Mouse (Mus musculus): Measurements from ENCODE around the gene Hyal1. TPM values are rescaled to one million over a fixed set of nuclear protein-coding genes. Genes with fewer than 3 reads are reported as not detected.
"Not testable (repeated sequence)": the region's sequence is repeated elsewhere in the genome, so short reads cannot be mapped to it uniquely, and the experiment has no call there.

Hyal1 gene
- polyA plus RNA-seq, 1 experiment from 2014 or later = 10.1 TPM

DNA sequence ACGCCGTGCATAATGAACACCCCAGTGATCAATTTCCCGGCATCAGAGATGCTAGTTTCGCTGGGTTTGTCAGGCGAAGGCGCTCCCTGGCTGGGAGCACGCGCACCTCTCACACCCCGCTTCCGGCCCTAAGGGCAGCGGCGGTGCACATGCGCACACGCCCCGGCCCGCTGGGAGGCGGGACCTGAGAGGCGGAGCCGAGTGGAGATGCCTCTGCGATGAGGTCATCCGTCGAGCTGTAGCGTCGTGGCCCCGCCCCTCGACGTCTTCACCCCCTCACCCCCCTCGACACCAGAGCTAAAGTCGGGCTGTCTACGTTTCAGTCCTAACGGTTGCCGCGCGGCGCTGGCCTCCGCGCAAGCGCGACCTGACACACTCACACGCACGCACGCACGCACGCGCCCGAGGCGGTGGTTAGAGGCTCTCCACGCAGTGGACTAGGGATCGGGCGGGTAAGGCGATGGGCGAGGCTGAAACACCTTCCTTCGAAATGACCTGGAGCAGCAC lies 22.4 kb upstream of the Hyal1 start:
- WGBS = under 1% methylated on average over 53 of the region's 53 CpGs
- peak; percentile 90 for ATAC-seq (ENCODE audit: low read depth)
- Histone ChIP-seq H3K9me3 (ENCODE audit: control insufficient read depth, low read length) (no peaks in the 10 kb centered on the region), H3K27me3 (ENCODE audit: control insufficient read depth, insufficient read depth, low read depth, low read length) (no peaks in the 10 kb centered on the region), H3K9ac (ENCODE audit: low read length) (peak overlapping the region; percentile 91), H3K4me1 (replicated peaks; ENCODE audit: control insufficient read depth, insufficient read depth, low read length) (peaks cover 46% of the 10 kb centered on the region), H3K36me3 (ENCODE audit: control insufficient read depth, insufficient read depth, low read length) (peaks cover 19% of the 10 kb centered on the region), H3K4me3 (ENCODE audit: low read length) (peak overlapping the region; percentile 83), H3K4me2 (ENCODE audit: low read depth, low read length) (peak overlapping the region; percentile 91), H3K27ac (ENCODE audit: low read length) (peak overlapping the region; percentile 99)

DNA sequence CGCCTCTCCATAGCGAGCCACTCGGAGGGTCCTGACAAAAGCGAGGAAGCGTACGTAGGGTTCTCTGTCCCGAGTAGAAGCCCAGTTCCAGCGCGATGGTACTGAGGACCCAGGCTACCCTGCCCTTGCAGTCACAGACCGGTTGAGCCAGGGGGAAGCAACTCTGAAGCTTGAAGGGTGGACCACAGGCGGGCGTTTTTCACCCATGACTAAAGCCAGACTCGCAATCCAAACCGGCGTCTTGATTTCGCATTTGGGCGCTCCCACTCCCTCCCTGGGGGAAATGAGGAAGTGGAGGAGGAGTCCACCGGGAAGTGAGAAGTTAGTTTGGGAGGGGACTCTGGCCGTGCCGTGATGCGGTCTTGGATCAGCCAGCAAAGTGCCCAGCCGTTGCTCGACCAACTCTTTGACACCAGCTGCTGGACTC lies 21.7 kb upstream of the Hyal1 start:
- Histone ChIP-seq H3K27ac (ENCODE audit: low read length) (peak overlapping the region; percentile 99), H3K36me3 (ENCODE audit: control insufficient read depth, insufficient read depth, low read length) (peaks cover 20% of the 10 kb centered on the region), H3K27me3 (ENCODE audit: control insufficient read depth, insufficient read depth, low read depth, low read length) (no peaks in the 10 kb centered on the region), H3K4me1 (replicated peaks; ENCODE audit: control insufficient read depth, insufficient read depth, low read length) (peaks cover 46% of the 10 kb centered on the region), H3K9ac (ENCODE audit: low read length) (peak overlapping the region; percentile 91), H3K9me3 (ENCODE audit: control insufficient read depth, low read length) (no peaks in the 10 kb centered on the region), H3K4me3 (ENCODE audit: low read length) (peak overlapping the region; percentile 83), H3K4me2 (ENCODE audit: low read depth, low read length) (peak overlapping the region; percentile 91)
- peak; percentile 15 for ATAC-seq (ENCODE audit: low read depth)
- under 1% methylated on average over 23 of the region's 23 CpGs for WGBS

- Histone ChIP-seq H3K9ac (ENCODE audit: low read length) (peak overlapping the region; percentile 91), H3K27me3 (ENCODE audit: control insufficient read depth, insufficient read depth, low read depth, low read length) (no peaks in the 10 kb centered on the region), H3K4me1 (replicated peaks; ENCODE audit: control insufficient read depth, insufficient read depth, low read length) (peaks cover 43% of the 10 kb centered on the region), H3K9me3 (ENCODE audit: control insufficient read depth, low read length) (no peaks in the 10 kb centered on the region), H3K4me2 (ENCODE audit: low read depth, low read length) (peak overlapping the region; percentile 91), H3K27ac (ENCODE audit: low read length) (peak overlapping the region; percentile 99), H3K4me3 (ENCODE audit: low read length) (peak overlapping the region; percentile 83), H3K36me3 (ENCODE audit: control insufficient read depth, insufficient read depth, low read length) (peaks cover 22% of the 10 kb centered on the region)
- no peak for ATAC-seq (ENCODE audit: low read depth)
- 30% methylated on average over 2 of the region's 2 CpGs for WGBS
Observed at GRCm38 (mm10) chr9:107555701-107556100, 21.0 kb upstream of the Hyal1 start.

- ATAC-seq (ENCODE audit: low read depth) = no peak
- Histone ChIP-seq H3K36me3 (ENCODE audit: control insufficient read depth, insufficient read depth, low read length) (peaks cover 28% of the 10 kb centered on the region), H3K4me3 (ENCODE audit: low read length) (peak overlapping the region; percentile 83), H3K4me2 (ENCODE audit: low read depth, low read length) (peak overlapping the region; percentile 91), H3K4me1 (replicated peaks; ENCODE audit: control insufficient read depth, insufficient read depth, low read length) (peaks cover 38% of the 10 kb centered on the region), H3K27me3 (ENCODE audit: control insufficient read depth, insufficient read depth, low read depth, low read length) (no peaks in the 10 kb centered on the region), H3K9ac (ENCODE audit: low read length) (peak overlapping the region; percentile 91), H3K9me3 (ENCODE audit: control insufficient read depth, low read length) (no peaks in the 10 kb centered on the region), H3K27ac (ENCODE audit: low read length) (no peak overlapping the region)
- WGBS = 53% methylated on average over 3 of the region's 3 CpGs
Observed at GRCm38 (mm10) chr9:107556346-107556745, 20.4 kb upstream of the Hyal1 start.

DNA sequence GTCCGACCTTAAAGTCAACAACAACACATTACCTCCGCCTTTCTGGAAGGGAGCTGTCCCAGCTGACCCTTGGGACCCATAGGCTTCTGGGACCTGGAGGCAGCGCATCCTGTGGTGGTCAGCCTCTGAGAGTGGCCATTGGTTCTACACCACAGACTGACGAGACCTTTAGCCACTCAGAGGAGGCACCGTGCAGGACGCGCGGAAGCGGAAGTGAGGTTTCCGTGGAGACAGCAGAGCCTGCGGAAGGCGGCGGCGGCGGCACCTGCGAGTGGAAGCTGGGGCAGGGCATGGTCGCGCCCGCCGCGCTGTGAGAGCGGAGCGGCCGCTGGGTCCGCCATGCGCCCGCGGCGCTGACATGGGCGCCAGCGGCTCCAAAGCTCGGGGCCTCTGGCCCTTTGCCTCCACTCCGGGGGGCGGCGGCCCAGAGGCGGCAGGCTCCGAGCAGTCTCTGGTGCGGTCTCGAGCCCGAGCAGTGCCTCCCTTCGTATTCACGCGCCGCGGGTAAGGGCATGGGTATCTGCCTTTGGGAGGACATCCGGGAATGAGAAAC lies 13.6 kb upstream of the Hyal1 start, which contains the start of gene Tusc2:
TSS of gene Tusc2 (plus strand) at position 227 of the 553 bp plus-strand sequence.
- WGBS = 0% methylated on average over 42 of the region's 46 CpGs
- Histone ChIP-seq H3K4me3 (ENCODE audit: low read length) (peak within 1 kb of the TSS; percentile 84), H3K36me3 (ENCODE audit: control insufficient read depth, insufficient read depth, low read length) (peaks cover 34% of the 10 kb centered on the region), H3K4me2 (ENCODE audit: low read depth, low read length) (peak within 1 kb of the TSS; percentile 72), H3K4me1 (replicated peaks; ENCODE audit: control insufficient read depth, insufficient read depth, low read length) (peaks cover 25% of the 10 kb centered on the region), H3K9me3 (ENCODE audit: control insufficient read depth, low read length) (no peaks in the 10 kb centered on the region), H3K9ac (ENCODE audit: low read length) (peak within 1 kb of the TSS; percentile 80), H3K27ac (ENCODE audit: low read length) (peak within 1 kb of the TSS; percentile 56; the same call in 1 of the 2 replicates), H3K27me3 (ENCODE audit: control insufficient read depth, insufficient read depth, low read depth, low read length) (no peaks in the 10 kb centered on the region)
- ATAC-seq (ENCODE audit: low read depth) = peak; percentile 93

GRCm38 (mm10) chr9:107565556-107565955 lies 11.2 kb upstream of the Hyal1 start:
- peak overlapping the region; percentile 43 for H3K4me2 ChIP-seq (ENCODE audit: low read depth, low read length)
- not testable (repeated sequence) for H3K9me3 ChIP-seq (ENCODE audit: control insufficient read depth, low read length); H3K27me3 ChIP-seq (ENCODE audit: control insufficient read depth, insufficient read depth, low read depth, low read length); ATAC-seq (ENCODE audit: low read depth)
- 53% methylated on average over 5 of the region's 5 CpGs for WGBS
- peak overlapping the region; percentile 10; the same call in 1 of the 2 replicates for H3K27ac ChIP-seq (ENCODE audit: low read length)
- peak overlapping the region; percentile 0 for H3K9ac ChIP-seq (ENCODE audit: low read length)
- H3K36me3 ChIP-seq (ENCODE audit: control insufficient read depth, insufficient read depth, low read length) = peaks cover 21% of the 10 kb centered on the region
- peak overlapping the region; percentile 7 for H3K4me3 ChIP-seq (ENCODE audit: low read length)
- H3K4me1 ChIP-seq (replicated peaks; ENCODE audit: control insufficient read depth, insufficient read depth, low read length) = peaks cover 34% of the 10 kb centered on the region

GRCm38 (mm10) chr9:107566041-107566709 lies 10.6 kb upstream of the Hyal1 start:
- Histone ChIP-seq H3K9ac (ENCODE audit: low read length) (peak overlapping the region; percentile 43), H3K27ac (ENCODE audit: low read length) (peak overlapping the region; percentile 83), H3K9me3 (ENCODE audit: control insufficient read depth, low read length) (no peaks in the 10 kb centered on the region), H3K4me1 (replicated peaks; ENCODE audit: control insufficient read depth, insufficient read depth, low read length) (peaks cover 41% of the 10 kb centered on the region), H3K4me3 (ENCODE audit: low read length) (peak overlapping the region; percentile 23), H3K27me3 (ENCODE audit: control insufficient read depth, insufficient read depth, low read depth, low read length) (no peaks in the 10 kb centered on the region), H3K36me3 (ENCODE audit: control insufficient read depth, insufficient read depth, low read length) (peaks cover 15% of the 10 kb centered on the region), H3K4me2 (ENCODE audit: low read depth, low read length) (peak overlapping the region; percentile 47)
- 47% methylated on average over 15 of the region's 15 CpGs for WGBS
- no peak for ATAC-seq (ENCODE audit: low read depth)

DNA sequence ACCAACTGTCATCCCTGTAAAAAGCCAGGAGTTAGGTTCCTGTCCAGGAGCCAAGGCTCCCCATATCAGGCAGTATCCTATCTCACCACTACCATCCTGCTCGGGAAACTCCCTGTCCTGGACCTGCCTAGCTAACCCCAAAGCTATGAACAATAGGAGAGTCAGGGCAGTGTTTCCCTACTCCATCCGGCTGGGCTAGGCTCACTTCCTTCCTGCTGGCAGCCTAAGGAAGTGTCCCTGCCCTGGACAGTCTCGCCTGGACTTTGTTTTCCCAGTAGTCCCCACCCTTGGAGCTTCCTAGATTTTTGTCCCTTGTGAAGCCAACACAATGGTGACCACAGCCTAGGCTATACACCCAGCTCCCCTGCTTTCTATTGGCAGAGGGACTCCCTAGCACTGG lies 9.9 kb upstream of the Hyal1 start:
- ATAC-seq (ENCODE audit: low read depth) = peak; percentile 23
- H3K36me3 ChIP-seq (ENCODE audit: control insufficient read depth, insufficient read depth, low read length) = peaks cover 11% of the 10 kb centered on the region
- peak overlapping the region; percentile 23 for H3K4me3 ChIP-seq (ENCODE audit: low read length)
- H3K9ac ChIP-seq (ENCODE audit: low read length) = no peak overlapping the region
- no peaks in the 10 kb centered on the region for H3K9me3 ChIP-seq (ENCODE audit: control insufficient read depth, low read length)
- no peaks in the 10 kb centered on the region for H3K27me3 ChIP-seq (ENCODE audit: control insufficient read depth, insufficient read depth, low read depth, low read length)
- peak overlapping the region; percentile 71 for H3K4me2 ChIP-seq (ENCODE audit: low read depth, low read length)
- H3K4me1 ChIP-seq (replicated peaks; ENCODE audit: control insufficient read depth, insufficient read depth, low read length) = peaks cover 47% of the 10 kb centered on the region
- H3K27ac ChIP-seq (ENCODE audit: low read length) = peak overlapping the region; percentile 95
- 64% methylated on average over 3 of the region's 3 CpGs for WGBS

DNA sequence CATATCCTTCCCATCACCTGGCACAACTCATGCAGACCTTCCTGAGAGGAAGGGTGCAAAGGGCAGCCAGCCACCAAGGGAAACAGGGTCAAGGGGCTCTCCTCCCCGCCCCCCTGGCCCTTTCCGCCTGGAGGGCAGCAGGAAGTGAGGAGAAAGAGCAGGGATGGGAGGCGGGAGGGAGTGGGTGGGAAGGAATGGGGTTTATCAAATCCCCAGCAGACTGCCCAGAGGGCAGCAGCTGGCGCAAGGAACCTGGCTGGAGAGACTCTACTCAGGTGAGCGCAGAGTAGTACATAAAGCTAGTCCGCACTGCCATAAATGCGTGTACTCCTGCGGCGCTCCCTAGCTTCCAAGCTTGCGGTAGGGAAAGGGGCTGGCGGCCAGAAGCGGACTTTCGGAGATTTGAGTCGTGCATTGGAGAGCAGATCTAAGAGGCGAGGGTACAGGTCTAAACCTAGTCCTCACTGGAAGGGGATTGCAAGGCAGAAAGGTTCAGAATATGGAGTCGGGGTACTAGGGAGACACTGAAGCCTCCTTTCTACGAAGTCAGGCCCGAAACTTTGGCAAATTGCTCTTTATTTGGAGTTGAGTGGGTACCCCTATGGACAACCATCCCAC lies 8.9 kb upstream of the Hyal1 start, which contains the start of gene Hyal2:
TSS of gene Hyal2 (plus strand) at position 244 of the 618 bp plus-strand sequence.
- Histone ChIP-seq H3K9ac (ENCODE audit: low read length) (peak within 1 kb of the TSS; percentile 81), H3K27me3 (ENCODE audit: control insufficient read depth, insufficient read depth, low read depth, low read length) (no peaks in the 10 kb centered on the region), H3K27ac (ENCODE audit: low read length) (peak within 1 kb of the TSS; percentile 95), H3K4me3 (ENCODE audit: low read length) (peak within 1 kb of the TSS; percentile 66), H3K4me1 (replicated peaks; ENCODE audit: control insufficient read depth, insufficient read depth, low read length) (peaks cover 43% of the 10 kb centered on the region), H3K9me3 (ENCODE audit: control insufficient read depth, low read length) (no peaks in the 10 kb centered on the region), H3K36me3 (ENCODE audit: control insufficient read depth, insufficient read depth, low read length) (peaks cover 15% of the 10 kb centered on the region), H3K4me2 (ENCODE audit: low read depth, low read length) (peak within 1 kb of the TSS; percentile 71)
- WGBS = 10% methylated on average over 18 of the region's 18 CpGs
- ATAC-seq (ENCODE audit: low read depth) = no peak

All from lung, embryonic 16.5 days (tissue).